Mouse (Mus musculus): ENCODE measurements at regions not wholly inside any gene's neighbourhood (a gene's known extent, or its start where the extent isn't known, plus 50 kb on each side); places are given as distances from the start of the nearest gene placed in this dataset.
"Not testable (repeated sequence)": the region's sequence is repeated elsewhere in the genome, so short reads cannot be mapped to it uniquely, and the experiment has no call there.

DNA sequence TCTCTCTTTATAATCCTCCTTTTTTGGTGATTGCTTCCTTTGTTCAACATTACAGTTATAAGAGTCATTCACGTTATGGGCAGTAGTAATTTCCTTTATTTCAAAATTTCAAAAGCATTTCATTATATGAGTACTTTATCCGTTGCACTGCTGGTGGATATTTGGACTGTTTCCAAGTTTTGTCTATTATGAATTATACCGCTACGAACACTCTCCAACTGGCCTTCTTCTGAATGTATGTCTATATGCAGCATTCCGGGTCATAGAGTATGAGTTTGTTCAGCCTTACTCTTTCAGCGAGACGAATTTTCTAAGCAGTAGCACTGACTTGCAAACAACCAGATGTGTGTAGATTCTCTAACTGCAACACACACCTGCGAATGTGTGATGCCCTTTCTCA is 57.8 kb downstream of the Dusp6 start:
- DNase-seq (ENCODE audit: extremely low read depth, low read depth, low spot score) = no peak

DNA sequence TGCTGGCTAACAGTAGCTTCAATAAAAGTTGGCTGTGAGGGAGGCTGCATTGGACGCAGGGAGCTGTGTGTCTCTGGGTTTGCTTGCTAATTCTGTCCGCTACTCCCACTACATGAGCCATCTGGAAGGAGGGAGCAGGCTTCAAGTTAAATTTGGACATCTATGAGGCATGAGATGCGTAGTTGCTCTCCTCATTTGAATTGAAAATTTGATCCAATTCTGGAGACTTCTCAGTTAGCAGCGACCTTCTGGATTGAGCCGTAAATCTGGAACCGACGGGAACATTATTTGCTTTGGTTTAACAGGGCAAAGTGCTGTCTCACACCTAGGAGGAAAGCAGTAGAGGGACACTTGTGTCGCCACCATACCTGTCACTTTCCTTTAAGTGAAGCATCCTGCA is 60.3 kb downstream of the Dusp6 start:
- DNase-seq (ENCODE audit: extremely low read depth, low read depth, low spot score) = no peak

- DNase-seq (ENCODE audit: extremely low read depth, low read depth, low spot score) = no peak
Measured at GRCm38 (mm10) chr10:99327501-99327900, 64.5 kb downstream of the Dusp6 start.

GRCm38 (mm10) chr10:99328568-99328967 is 65.5 kb downstream of the Dusp6 start:
- no peak for DNase-seq (ENCODE audit: extremely low read depth, low read depth, low spot score)

DNA sequence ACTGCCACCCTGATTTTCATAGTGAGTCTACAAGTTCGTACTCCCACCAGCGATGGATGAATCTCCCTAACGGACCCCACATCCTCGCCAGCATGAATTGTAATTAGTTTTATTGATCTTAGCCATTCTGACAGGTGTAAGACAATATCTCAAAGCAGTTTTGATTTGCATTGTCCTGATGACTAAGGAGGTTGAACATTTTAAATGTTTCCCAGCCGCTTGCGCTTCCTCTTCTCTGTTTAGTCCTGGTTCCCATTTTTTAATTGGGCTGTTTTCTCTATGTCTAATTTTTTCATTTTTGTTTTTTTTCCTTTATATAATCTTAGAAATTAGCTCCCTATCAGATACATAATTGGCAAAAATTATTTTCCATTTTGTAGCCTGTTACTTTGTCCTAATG is 66.4 kb downstream of the Dusp6 start:
- no peak for DNase-seq (ENCODE audit: extremely low read depth, low read depth, low spot score)

GRCm38 (mm10) chr10:99330519-99330918 is 67.5 kb downstream of the Dusp6 start:
- no peak for DNase-seq (ENCODE audit: extremely low read depth, low read depth, low spot score)

GRCm38 (mm10) chr10:99331876-99332275 is 68.8 kb downstream of the Dusp6 start:
- DNase-seq (ENCODE audit: extremely low read depth, low read depth, low spot score) = no peak

DNA sequence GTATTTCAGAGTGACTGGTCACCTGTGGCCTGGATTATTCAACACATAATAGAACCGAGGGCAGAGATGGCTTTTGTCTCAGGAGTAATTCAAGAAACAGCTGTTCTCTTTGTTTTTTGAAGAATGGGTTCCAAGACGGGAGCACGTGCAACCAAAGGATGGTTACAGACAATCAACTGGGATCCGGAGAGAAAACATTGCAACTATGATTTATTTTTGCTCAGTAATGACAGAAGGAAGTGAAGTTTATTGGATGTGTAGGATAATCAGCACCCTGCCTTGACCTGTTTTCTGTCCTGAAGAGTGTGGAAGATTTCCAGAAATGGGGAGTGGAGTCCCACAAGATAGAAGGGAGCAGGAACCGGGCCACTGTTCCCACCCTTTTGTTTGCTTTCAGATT is 70.8 kb downstream of the Dusp6 start:
- DNase-seq (ENCODE audit: extremely low read depth, low read depth, low spot score) = no peak

- DNase-seq (ENCODE audit: extremely low read depth, low read depth, low spot score) = no peak
Measured at GRCm38 (mm10) chr10:99336091-99336490, 73.1 kb downstream of the Dusp6 start.

DNA sequence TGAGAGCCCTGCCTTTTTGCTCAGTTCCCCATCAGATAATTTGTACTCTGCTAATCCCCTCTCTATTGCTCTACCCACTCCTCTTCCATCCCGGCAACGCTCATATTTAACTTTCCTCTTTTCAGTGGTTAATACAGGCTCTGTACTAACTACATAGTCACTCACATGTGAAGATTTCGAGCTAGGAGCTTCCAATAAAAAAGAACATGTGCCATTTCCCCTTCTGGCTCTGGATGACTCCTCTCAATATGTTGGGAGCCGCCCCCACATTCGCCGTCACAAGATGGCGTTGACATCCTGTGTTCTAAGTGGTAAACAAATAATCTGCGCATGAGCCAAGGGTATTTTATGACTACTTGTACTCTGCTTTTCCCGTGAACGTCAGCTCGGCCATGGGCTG is 75.8 kb downstream of the Dusp6 start:
- DNase-seq (ENCODE audit: extremely low read depth, low read depth, low spot score) = not testable (repeated sequence)

- DNase-seq (ENCODE audit: extremely low read depth, low read depth, low spot score) = not testable (repeated sequence)
Measured at GRCm38 (mm10) chr10:99339291-99339912, 76.4 kb downstream of the Dusp6 start.

DNA sequence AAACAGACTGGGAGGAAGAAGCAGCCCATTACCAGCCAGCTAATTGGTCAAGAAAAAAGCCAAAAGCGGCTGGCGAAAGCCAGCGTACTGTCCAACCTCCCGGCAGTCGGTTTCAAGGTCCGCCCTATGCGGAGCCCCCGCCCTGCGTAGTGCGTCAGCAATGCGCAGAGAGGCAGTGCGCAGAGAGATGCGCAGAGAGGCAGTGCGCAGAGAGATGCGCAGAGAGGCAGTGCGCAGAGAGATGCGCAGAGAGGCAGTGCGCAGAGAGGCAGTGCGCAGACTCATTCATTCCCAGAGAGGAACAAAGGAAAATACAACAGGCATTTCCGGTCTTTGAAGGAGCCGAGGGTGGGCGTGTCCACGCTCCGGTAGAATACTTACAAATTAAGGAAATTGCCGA is 77.0 kb downstream of the Dusp6 start:
- not testable (repeated sequence) for DNase-seq (ENCODE audit: extremely low read depth, low read depth, low spot score)

- no peak for DNase-seq (ENCODE audit: extremely low read depth, low read depth, low spot score)
Measured at GRCm38 (mm10) chr10:99349125-99349716, 86.2 kb downstream of the Dusp6 start.

DNA sequence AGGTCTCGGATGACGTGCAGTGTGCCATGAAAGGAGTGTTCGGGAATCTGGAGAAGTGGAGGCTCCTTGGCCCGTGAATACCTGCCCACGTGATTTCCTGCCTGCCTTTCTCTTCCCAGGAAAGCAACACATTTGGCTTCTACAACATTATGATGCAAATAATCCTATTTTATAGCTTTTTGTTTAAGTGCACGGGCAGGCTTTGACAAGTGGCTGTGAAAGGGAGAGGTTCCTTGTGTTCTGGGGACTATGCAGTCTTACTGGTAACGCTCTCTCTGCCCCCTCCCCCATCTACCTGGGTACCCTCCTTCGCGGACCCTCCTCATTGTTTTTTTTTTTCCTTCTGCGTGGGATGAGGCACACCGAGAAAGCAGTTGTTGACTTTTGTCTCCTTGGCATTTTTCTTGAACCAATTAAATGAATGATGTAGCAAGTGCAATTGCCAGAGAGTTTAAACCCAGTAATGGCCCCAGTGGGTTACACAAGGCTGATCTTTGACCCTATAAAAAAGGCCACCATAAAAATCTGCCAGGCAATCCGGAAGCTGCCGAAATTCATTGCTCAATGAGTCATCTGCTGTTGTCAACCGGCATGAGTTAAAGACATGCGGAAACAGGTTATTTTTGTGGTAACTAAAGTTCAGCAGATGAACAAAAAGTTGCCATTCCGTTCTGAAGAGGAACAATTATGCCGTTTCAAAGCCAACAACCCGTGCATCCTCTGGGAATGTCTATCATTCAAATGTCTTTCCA is 90.7 kb downstream of the Dusp6 start:
- DNase-seq (ENCODE audit: extremely low read depth, low read depth, low spot score) = no peak

DNA sequence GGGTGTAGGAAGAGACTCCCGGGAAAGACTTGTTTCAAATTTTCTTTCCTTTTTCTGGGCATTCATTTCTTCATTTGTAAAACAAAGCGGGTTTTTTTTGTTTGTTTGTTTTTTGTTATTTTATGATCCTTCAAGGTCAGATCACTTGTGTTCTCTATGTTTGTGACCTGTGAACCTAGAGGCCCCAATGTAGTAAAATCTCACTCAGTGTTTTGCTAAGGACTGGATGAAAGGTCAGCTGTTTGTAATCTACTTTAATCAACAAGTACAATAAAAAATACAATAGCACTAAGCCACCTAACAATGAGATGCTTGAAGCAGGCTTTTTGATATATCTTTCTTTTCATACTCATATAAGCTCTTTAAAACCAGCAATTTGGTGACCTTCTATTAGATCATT is 91.3 kb downstream of the Dusp6 start:
- DNase-seq (ENCODE audit: extremely low read depth, low read depth, low spot score) = no peak

DNA sequence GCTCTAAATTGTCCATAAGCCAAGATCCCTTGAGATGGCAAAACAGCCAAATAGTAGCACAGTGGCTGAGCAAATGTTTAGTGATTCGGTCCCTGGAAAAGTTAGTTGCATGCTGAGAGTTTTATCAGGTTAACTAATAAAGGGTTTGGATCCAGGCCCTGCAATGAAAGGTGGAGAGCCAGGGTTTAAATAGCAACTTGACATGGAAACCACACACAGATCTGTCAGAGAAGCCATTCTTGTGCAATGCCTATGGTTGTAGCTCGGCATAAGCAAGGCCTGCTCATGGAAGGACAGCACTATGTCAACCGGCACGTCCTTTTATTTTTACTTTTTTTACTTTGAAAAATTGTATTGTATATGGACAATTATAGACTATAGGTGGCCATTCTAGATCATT is 92.3 kb downstream of the Dusp6 start:
- DNase-seq (ENCODE audit: extremely low read depth, low read depth, low spot score) = no peak

DNA sequence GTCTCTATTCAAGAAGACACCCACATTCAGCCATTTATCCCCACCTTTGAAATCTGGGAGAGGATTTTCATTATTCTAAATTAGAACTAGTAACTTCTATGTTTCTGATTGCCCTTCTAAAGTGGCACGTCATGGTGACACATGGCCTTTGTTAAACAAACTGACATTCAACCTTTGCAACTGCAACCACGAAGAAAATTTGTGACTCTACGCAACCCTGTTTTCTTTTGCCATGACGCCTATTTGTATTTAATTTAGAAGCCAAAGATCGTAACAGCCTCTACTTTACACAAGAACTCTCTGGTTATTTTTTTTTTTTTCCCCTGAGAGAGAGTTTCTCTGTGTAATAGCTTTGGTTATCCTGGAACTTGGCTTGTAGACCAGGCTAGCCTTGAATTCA is 93.2 kb downstream of the Dusp6 start:
- no peak for DNase-seq (ENCODE audit: extremely low read depth, low read depth, low spot score)

DNA sequence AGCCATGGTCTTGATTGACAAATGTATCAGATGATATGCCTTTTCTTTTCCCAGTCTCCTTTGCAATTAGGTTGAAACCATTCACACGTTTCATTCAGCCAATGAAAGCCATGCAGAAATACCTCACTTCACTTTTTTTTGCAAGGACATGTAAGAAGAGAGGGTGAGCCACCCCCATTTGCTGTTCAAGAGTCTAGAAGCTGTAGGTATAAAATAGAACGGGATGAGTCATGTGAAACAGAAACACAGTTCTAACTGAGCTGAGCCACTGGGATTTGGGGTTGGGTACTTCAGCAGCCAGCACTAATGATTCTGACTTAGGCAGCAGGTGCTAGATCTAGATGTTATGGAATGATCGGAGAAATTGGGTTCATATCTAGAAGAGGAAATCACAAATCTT is 93.9 kb downstream of the Dusp6 start:
- DNase-seq (ENCODE audit: extremely low read depth, low read depth, low spot score) = no peak

GRCm38 (mm10) chr10:99357347-99357746 is 94.3 kb downstream of the Dusp6 start:
- no peak for DNase-seq (ENCODE audit: extremely low read depth, low read depth, low spot score)

DNA sequence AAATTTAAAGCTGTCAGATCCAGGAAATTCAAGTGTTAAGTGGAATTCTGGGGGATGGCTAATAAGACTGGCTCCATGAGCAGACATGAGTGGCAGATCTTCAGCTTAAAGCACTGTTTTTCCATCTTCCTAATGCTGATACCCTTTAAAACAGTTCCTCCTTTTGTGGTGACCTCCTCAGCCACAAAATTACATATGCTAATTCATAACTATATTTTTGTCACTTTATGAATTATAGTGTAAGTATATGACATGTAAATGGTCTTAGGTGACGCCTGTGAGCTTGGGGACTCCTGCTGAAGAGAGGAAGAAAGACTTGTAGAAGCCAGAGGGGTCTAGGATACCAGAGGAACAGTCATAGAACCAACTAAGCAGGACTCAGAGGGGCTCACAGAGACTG is 95.2 kb downstream of the Dusp6 start:
- no peak for DNase-seq (ENCODE audit: extremely low read depth, low read depth, low spot score)

DNA sequence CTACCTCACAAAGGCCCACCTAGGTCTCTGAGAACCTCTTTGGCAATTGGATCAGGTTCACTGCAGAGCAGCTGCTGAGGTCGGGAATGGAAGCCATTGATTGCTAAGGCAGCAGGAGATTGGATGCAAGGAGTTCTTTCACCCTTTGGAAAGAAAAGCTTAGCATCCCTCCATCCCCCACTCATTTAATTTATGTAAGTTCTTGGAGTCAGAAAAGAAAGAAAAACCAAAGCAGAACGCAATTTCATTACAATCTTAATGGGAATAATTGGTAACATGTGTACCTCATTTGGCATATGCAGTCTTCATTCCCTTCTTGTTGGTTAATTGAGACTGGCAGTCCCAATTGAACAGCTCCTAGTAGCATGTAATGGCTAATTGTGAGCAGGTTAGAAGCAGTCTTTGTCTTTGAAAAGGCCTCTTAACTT is 96.4 kb downstream of the Dusp6 start:
- DNase-seq (ENCODE audit: extremely low read depth, low read depth, low spot score) = no peak

GRCm38 (mm10) chr10:99360601-99361000 is 97.6 kb downstream of the Dusp6 start:
- DNase-seq (ENCODE audit: extremely low read depth, low read depth, low spot score) = not testable (repeated sequence)

All from fat pad, adult 2 months (tissue).